Mouse (Mus musculus) brain, embryonic 14.5 days (tissue): ENCODE results near the gene Cbx2. TPM values are rescaled to one million over a fixed set of nuclear protein-coding genes. Genes with fewer than 3 reads are reported as not detected.

Experiments
- DNase-seq: peaks from one replicate; pipeline ENCODE4 v3.0.0-alpha.2; 2011; ENCODE audit warnings: low read depth
- CTCF ChIP-seq: fragments of 200-500 bp; IDR thresholded peaks from 2 replicates; pipeline ENCODE4 v1.5.1; 2012; ENCODE audit warnings: inconsistent platforms, mild to moderate bottlenecking, moderate library complexity, borderline replicate concordance; ENCODE audit not compliant: insufficient read depth, insufficient read length; ENCODE audit errors: extremely low read depth
- POLR2A ChIP-seq: fragments of 200-500 bp; IDR thresholded peaks from 2 replicates; pipeline ENCODE4 v1.6.1; 2012; ENCODE audit warnings: mild to moderate bottlenecking, inconsistent platforms, borderline replicate concordance; ENCODE audit not compliant: poor library complexity, insufficient read depth, insufficient read length, severe bottlenecking; ENCODE audit errors: extremely low read depth
- polyA plus RNA-seq: library from polyadenylated mRNA; depleted of rRNA; stranded (reverse); fragments of >200 nt; gene quantifications from 2 replicates; pipeline ENCODE4 v1.2.3, GENCODE M21; 2012

The Cbx2 gene
- polyA plus RNA-seq, 1 experiment: 30.0 TPM

- peak; percentile 59 for DNase-seq
- TF ChIP-seq POLR2A (no peak), CTCF (peak; percentile 53)
These were observed 21.2 kb downstream of the Cbx2 start for GRCm38 (mm10) chr11:119043761-119044550.

GRCm38 (mm10) chr11:119044551-119045337 lies 22.0 kb downstream of the Cbx2 start:
- peak; percentile 58 for DNase-seq
- TF ChIP-seq POLR2A (no peak), CTCF (peak; percentile 45; the same call in 1 of the 2 replicates)

GRCm38 (mm10) chr11:119046601-119047245 lies 24.0 kb downstream of the Cbx2 start:
- TF ChIP-seq POLR2A: no peak
- no peak for TF ChIP-seq CTCF
- DNase-seq: peak; percentile 89

- peak; percentile 69 for DNase-seq
These were observed 24.7 kb downstream of the Cbx2 start for GRCm38 (mm10) chr11:119047261-119048132.

GRCm38 (mm10) chr11:119048133-119048510 lies 25.4 kb downstream of the Cbx2 start:
- TF ChIP-seq CTCF: no peak
- TF ChIP-seq POLR2A: no peak
- DNase-seq: peak; percentile 70

More at GRCm38 (mm10) chr11:119047261-119048132, 24.7 kb downstream of the Cbx2 start:
- TF ChIP-seq POLR2A (no peak), CTCF (peak; percentile 25; the same call in 1 of the 2 replicates)

- no peak for DNase-seq
- TF ChIP-seq POLR2A: no peak
- no peak for TF ChIP-seq CTCF
These were observed 27.6 kb downstream of the Cbx2 start for GRCm38 (mm10) chr11:119050361-119050760.

- TF ChIP-seq POLR2A (no peak), CTCF (no peak)
- DNase-seq: no peak
These were observed 28.7 kb downstream of the Cbx2 start for GRCm38 (mm10) chr11:119051426-119051825.

GRCm38 (mm10) chr11:119051927-119052660 lies 29.3 kb downstream of the Cbx2 start:
- TF ChIP-seq CTCF: peak; percentile 63; the same call in 1 of the 2 replicates
- no peak for TF ChIP-seq POLR2A
- DNase-seq: peak; percentile 91

- peak; percentile 77 for DNase-seq
- TF ChIP-seq POLR2A (no peak), CTCF (no peak)
These were observed 30.0 kb downstream of the Cbx2 start for GRCm38 (mm10) chr11:119052661-119053256.

- TF ChIP-seq CTCF (peak; percentile 47; the same call in 1 of the 2 replicates), POLR2A (peak; percentile 69)
- DNase-seq: peak; percentile 99
These were observed 30.5 kb downstream of the Cbx2 start for GRCm38 (mm10) chr11:119053257-119053670.
